Mouse (Mus musculus) CH12.LX (cell line): Measurements from ENCODE around the gene Slc47a1. TPM values are rescaled to one million over a fixed set of nuclear protein-coding genes. Genes with fewer than 3 reads are reported as not detected.

Experiments used
- DNase-seq: peaks from one replicate; pipeline ENCODE4 v3.0.0-alpha.2; 2013; ENCODE audit errors: extremely low read depth
- H3K27ac ChIP-seq: 2 replicates; pipeline ENCODE4 v1.5.1; 2012; ENCODE audit warnings: low read depth, mild to moderate bottlenecking, control low read depth, moderate library complexity; ENCODE audit not compliant: insufficient read depth
- H3K27me3 ChIP-seq: replicated peaks from 2 replicates; pipeline ENCODE3; 2012; ENCODE audit warnings: inconsistent platforms
- H3K36me3 ChIP-seq, 2 experiments: replicated peaks in 1 of 2; 2 replicates each; pipeline versions ENCODE3 to v1.6.1; 2012; ENCODE audit warnings: inconsistent platforms in 1 of 2, low read length in 1 of 2, mild to moderate bottlenecking in 1 of 2, mixed read lengths in 1 of 2, moderate library complexity in 1 of 2; ENCODE audit not compliant: control insufficient read depth in 1 of 2, insufficient read depth in 1 of 2
- H3K4me1 ChIP-seq, 2 experiments: 2 replicates each; pipeline ENCODE4 v1.6.1; 2012; ENCODE audit warnings: inconsistent platforms in 1 of 2, moderate library complexity in 1 of 2; ENCODE audit not compliant: insufficient read depth in 2 of 2, control insufficient read depth in 1 of 2
- H3K4me2 ChIP-seq: 2 replicates; pipeline ENCODE4 v1.6.1; 2012; ENCODE audit warnings: low read depth, mild to moderate bottlenecking, control low read depth; ENCODE audit not compliant: poor library complexity, insufficient read depth, severe bottlenecking
- H3K4me3 ChIP-seq, 3 experiments: fragments of 150-350 bp in 1 of 3; sonication (generic) in 1 of 3; replicated peaks in 1 of 3; 2 replicates each; pipeline versions ENCODE3 to v1.5.1; 2011 to 2012; ENCODE audit warnings: low read depth in 2 of 3, low read length in 2 of 3, mild to moderate bottlenecking in 2 of 3, moderate library complexity in 2 of 3, control low read depth in 1 of 3, improper control_type of control experiment in 1 of 3, inconsistent platforms in 1 of 3, mixed read lengths in 1 of 3; ENCODE audit not compliant: poor library complexity in 1 of 3
- H3K79me2 ChIP-seq: replicated peaks from 2 replicates; pipeline ENCODE4 v1.6.1; 2012; ENCODE audit warnings: mild to moderate bottlenecking, moderate library complexity; ENCODE audit not compliant: control insufficient read depth, poor library complexity, insufficient read depth, severe bottlenecking; ENCODE audit errors: extremely low read depth
- H3K9ac ChIP-seq: 2 replicates; pipeline ENCODE4 v1.6.1; 2012; ENCODE audit warnings: low read depth, mild to moderate bottlenecking, control low read depth, moderate library complexity; ENCODE audit not compliant: insufficient read depth
- H3K9me3 ChIP-seq: replicated peaks from 2 replicates; pipeline ENCODE3; 2012; ENCODE audit warnings: low read length, inconsistent platforms, mixed read lengths
- BHLHE40 ChIP-seq: IDR thresholded peaks from 2 replicates; pipeline ENCODE4 v1.6.1; 2011; ENCODE audit warnings: mild to moderate bottlenecking, low read depth, low read length, improper control_type of control experiment
- CHD2 ChIP-seq: IDR thresholded peaks from 2 replicates; pipeline ENCODE4 v1.6.1; 2011; ENCODE audit warnings: low read length, improper control_type of control experiment
- E2F4 ChIP-seq: IDR thresholded peaks from 2 replicates; pipeline ENCODE4 v1.6.1; 2011; ENCODE audit warnings: low read depth, low read length, improper control_type of control experiment; ENCODE audit not compliant: insufficient replicate concordance
- ETS1 ChIP-seq: conservative IDR thresholded peaks from 2 replicates; pipeline ENCODE4 v1.6.1; 2012; ENCODE audit warnings: low read depth, mild to moderate bottlenecking, inconsistent platforms, low read length, improper control_type of control experiment, moderate library complexity
- MAFK ChIP-seq: IDR thresholded peaks from 2 replicates; pipeline ENCODE4 v1.6.1; 2011; ENCODE audit warnings: low read length, improper control_type of control experiment; ENCODE audit not compliant: insufficient replicate concordance
- MAX ChIP-seq: IDR thresholded peaks from 2 replicates; pipeline ENCODE4 v1.6.1; 2011; ENCODE audit warnings: low read length, improper control_type of control experiment
- MEF2A ChIP-seq: IDR thresholded peaks from 2 replicates; pipeline ENCODE4 v1.6.1; 2014; ENCODE audit warnings: low read depth, mild to moderate bottlenecking, inconsistent platforms, low read length, improper control_type of control experiment, borderline replicate concordance
- MXI1 ChIP-seq: IDR thresholded peaks from 2 replicates; pipeline ENCODE4 v1.6.1; 2011; ENCODE audit warnings: mild to moderate bottlenecking, low read depth, low read length, improper control_type of control experiment
- MYC ChIP-seq: IDR thresholded peaks from 2 replicates; pipeline ENCODE4 v1.6.1; 2011; ENCODE audit warnings: low read depth, mild to moderate bottlenecking, improper control_type of control experiment, low read length
- PAX5 ChIP-seq: IDR thresholded peaks from 2 replicates; pipeline ENCODE4 v1.6.1; 2012; ENCODE audit warnings: low read length, inconsistent platforms, mixed read lengths
- POLR2A ChIP-seq: IDR thresholded peaks from 2 replicates; pipeline ENCODE4 v1.6.1; 2011; ENCODE audit warnings: low read depth, mild to moderate bottlenecking, improper control_type of control experiment, low read length
- RAD21 ChIP-seq: IDR thresholded peaks from 2 replicates; pipeline ENCODE4 v1.6.1; 2011; ENCODE audit warnings: low read depth, mild to moderate bottlenecking, low read length, improper control_type of control experiment, moderate library complexity
- TBP ChIP-seq: conservative IDR thresholded peaks from 2 replicates; pipeline ENCODE4 v1.6.1; 2011; ENCODE audit warnings: low read depth, low read length, improper control_type of control experiment
- UBTF ChIP-seq: IDR thresholded peaks from 2 replicates; pipeline ENCODE4 v1.6.1; 2012; ENCODE audit warnings: low read depth, mild to moderate bottlenecking, inconsistent platforms, low read length, improper control_type of control experiment, moderate library complexity
- USF1 ChIP-seq: IDR thresholded peaks from 2 replicates; pipeline ENCODE4 v1.6.1; 2014; ENCODE audit warnings: low read depth, mild to moderate bottlenecking, inconsistent platforms, low read length, improper control_type of control experiment
- dilution Hi-C: fragments of 300-500 bp; cut with MboI; formaldehyde crosslinking; loops from 2 replicates; pipeline ENCODE4 v1.14.3; 2020; ENCODE audit warnings: low sequenced_read_pairs; ENCODE audit not compliant: extremely low pct_unique_long_range_greater_than_20kb, extremely low pct_ligation_motif_present
- in situ Hi-C: fragments of 300-500 bp; cut with MboI; formaldehyde crosslinking; loops from 3 replicates; pipeline ENCODE4 v1.14.3; 2019; ENCODE audit warnings: low sequenced_read_pairs, low pct_ligation_motif_present, low pct_unique_long_range_greater_than_20kb, mixed read lengths
- polyA plus RNA-seq: library from polyadenylated mRNA; unstranded; fragments of >175 nt; gene quantifications from 2 replicates; pipeline ENCODE4 v1.2.1, GENCODE M21; 2012; ENCODE audit warnings: low read depth; ENCODE audit not compliant: insufficient read length
- total RNA-seq, 2 experiments: library from RNA; depleted of rRNA; stranded (reverse); fragments of 300-350 nt in 1 of 2; fragments of >200 nt in 1 of 2; gene quantifications; 2 replicates each; pipeline ENCODE4 v1.2.3; 2012 to 2014

The Slc47a1 gene
- total and polyA plus RNA-seq, 3 experiments: 24.3 to 46.4 (median 29.3) TPM

DNA sequence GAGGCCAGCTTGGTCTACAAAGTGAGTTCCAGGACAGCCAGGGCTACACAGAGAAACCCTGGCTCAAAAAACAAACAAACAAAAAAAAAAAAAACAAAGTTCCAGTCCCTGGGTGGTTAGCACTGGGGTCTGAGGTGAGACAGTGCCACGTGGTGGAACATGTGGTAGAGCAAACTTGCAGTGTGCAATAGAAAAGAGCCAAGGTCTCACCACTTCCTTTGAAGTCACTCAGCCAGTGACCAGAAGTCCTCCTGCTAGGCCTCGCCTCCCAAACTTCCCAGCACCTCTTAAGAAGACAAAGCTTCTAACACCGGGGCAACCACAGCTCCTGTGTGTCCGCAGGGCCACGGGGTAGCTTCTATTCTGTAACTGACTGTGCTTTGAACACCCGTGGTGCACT lies 9.1 kb upstream of the Slc47a1 start:
- H3K4me1 ChIP-seq: peaks cover 4 to 56% of the 10 kb centered on the region in 2 experiments
- no peaks in the 10 kb centered on the region for H3K27me3 ChIP-seq
- H3K9me3 ChIP-seq: peaks cover 9% of the 10 kb centered on the region
- H3K27ac ChIP-seq: no peak overlapping the region
- peaks cover 25% of the 10 kb centered on the region for H3K79me2 ChIP-seq
- TF ChIP-seq RAD21: no peak
- TF ChIP-seq MYC: peak; percentile 76; the same call in 1 of the 2 replicates
- TF ChIP-seq MAX: peak; percentile 70; the same call in 1 of the 2 replicates
- peak; percentile 9; the same call in 1 of the 2 replicates for TF ChIP-seq USF1
- no peak overlapping the region for H3K9ac ChIP-seq
- H3K36me3 ChIP-seq: peaks cover 67 to 81% of the 10 kb centered on the region in 2 experiments
- peak; percentile 62 for DNase-seq
- H3K4me3 ChIP-seq: no peak overlapping the region
- in situ Hi-C loops (no loop called here), dilution Hi-C loops (no loop called here)
- no peak overlapping the region for H3K4me2 ChIP-seq

DNA sequence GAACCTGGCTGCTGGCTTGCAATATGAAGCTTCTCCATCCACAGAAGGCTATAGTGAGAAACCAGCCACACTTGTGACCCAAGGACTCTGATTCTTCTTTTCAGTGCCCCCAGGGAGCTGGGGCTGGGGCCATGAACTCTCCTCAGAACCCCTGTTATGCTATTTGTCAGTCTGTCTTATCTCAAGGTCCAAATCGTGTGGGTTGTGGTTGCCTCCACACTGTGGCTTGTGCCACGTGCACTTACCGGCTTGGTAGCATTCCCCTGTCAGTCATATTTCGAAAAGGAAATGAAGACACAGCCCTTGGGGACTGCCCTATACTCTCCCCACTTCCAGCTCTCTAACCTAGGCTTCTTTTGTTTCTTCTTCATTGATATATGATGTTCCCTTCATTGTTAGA lies 7.6 kb upstream of the Slc47a1 start:
- no peak overlapping the region for H3K4me2 ChIP-seq

DNA sequence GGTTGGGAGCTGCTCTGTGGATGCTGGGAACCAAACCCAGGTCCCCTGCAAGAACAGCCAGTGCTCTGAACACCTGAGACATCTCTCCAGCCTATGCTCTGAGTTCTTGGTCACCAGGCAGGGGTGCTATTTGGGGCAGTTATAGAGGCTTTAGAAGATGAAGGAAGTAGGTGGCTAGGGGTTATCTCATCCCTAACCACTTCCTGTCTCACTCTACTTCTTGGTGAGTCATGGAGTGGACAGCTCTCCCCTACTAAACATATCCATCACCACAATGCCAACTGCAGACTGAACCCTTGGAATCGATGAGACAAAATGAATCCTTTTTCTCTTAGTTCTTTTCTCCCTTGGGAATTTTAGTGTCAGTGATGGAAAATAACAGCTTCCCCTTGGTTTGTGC lies 3.1 kb upstream of the Slc47a1 start:
- no peak for TF ChIP-seq POLR2A
- peaks cover 3 to 33% of the 10 kb centered on the region in 2 experiments for H3K4me1 ChIP-seq
- H3K4me2 ChIP-seq: no peak overlapping the region
- dilution Hi-C loops (no loop called here), in situ Hi-C loops (no loop called here)
- H3K79me2 ChIP-seq: no peaks in the 10 kb centered on the region
- H3K4me3 ChIP-seq: no peak overlapping the region
- no peak overlapping the region for H3K9ac ChIP-seq
- DNase-seq: no peak
- no peak overlapping the region for H3K27ac ChIP-seq
- peaks cover 11% of the 10 kb centered on the region for H3K9me3 ChIP-seq
- H3K27me3 ChIP-seq: peaks cover 2% of the 10 kb centered on the region
- peaks cover 40 to 87% of the 10 kb centered on the region in 2 experiments for H3K36me3 ChIP-seq

More for the DNA sequence above, 7.6 kb upstream of the Slc47a1 start:
- H3K9ac ChIP-seq: no peak overlapping the region
- in situ Hi-C loops: no loop called here
- no peak overlapping the region for H3K27ac ChIP-seq
- H3K9me3 ChIP-seq: peaks cover 11% of the 10 kb centered on the region
- H3K27me3 ChIP-seq: no peaks in the 10 kb centered on the region
- dilution Hi-C loops: no loop called here
- H3K4me1 ChIP-seq: peaks cover 4 to 57% of the 10 kb centered on the region in 2 experiments
- H3K4me3 ChIP-seq: no peak overlapping the region
- DNase-seq: peak; percentile 75
- peaks cover 63 to 90% of the 10 kb centered on the region in 2 experiments for H3K36me3 ChIP-seq
- TF ChIP-seq PAX5 (no peak), MYC (peak; percentile 80; the same call in 1 of the 2 replicates), ETS1 (peak; percentile 75), MAX (peak; percentile 88), MEF2A (no peak), MXI1 (peak; percentile 51; the same call in 1 of the 2 replicates), BHLHE40 (peak; percentile 98), CHD2 (no peak), E2F4 (no peak), TBP (peak; percentile 88), MAFK (0 out of 2 replicates have a peak, but pooled peaks have one; percentile 46), UBTF (0 out of 2 replicates have a peak, but pooled peaks have one; percentile 64), POLR2A (0 out of 2 replicates have a peak, but pooled peaks have one; percentile 32)
- H3K79me2 ChIP-seq: peaks cover 14% of the 10 kb centered on the region
